Mouse (Mus musculus): ENCODE results near the gene Olfr9. TPM values are rescaled to one million over a fixed set of nuclear protein-coding genes. Genes with fewer than 3 reads are reported as not detected.

The Olfr9 gene
- total RNA-seq, 2 experiments from 2014 or later: not detected

- no peak for DNase-seq (ENCODE audit: low spot score in 2 of 2)
- no peak overlapping the region for H3K27ac ChIP-seq
- peak; percentile 28; the same call in 1 of the 2 replicates for TF ChIP-seq CTCF (conservative IDR thresholded peaks at IDR 0.05)
- H3K4me3 ChIP-seq: no peak overlapping the region
Observed at GRCm38 (mm10) chr10:129023319-129023718, 34.1 kb downstream of the Olfr9 start.

DNA sequence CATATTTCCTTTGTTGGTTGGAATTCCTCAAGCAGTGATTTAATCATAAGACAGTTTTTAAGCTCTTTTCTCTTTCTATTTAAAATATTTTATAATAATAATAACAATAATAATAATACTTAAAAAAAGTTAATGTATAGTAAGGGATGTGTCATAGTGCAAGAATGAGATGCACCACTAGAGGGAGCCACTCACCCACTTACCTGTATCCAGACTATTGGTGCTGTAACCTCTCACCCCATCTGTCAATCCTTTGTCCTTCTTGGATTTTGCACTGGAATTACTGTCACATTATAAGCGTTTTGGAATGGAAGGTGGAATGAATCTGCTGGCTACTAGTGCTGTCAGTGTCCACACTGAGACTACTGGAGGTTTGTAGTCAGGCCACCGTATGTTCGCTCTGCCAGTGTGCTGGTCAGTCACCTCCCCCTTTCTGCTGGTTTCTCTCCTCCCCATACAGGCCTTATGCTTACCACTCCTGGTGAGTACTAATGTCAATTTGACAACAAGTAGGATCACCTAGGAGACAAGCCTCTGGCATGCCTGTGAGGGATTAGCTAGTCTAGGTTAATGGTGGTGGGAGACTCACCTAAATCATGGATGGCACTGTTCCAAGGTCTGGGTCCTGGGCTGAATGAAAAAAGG, 36.9 kb downstream of the Olfr9 start:
- no peak overlapping the region for H3K4me3 ChIP-seq
- DNase-seq (ENCODE audit: low spot score in 2 of 2): peak; percentile 6 to 56
- H3K27ac ChIP-seq: no peak overlapping the region
- TF ChIP-seq CTCF (conservative IDR thresholded peaks at IDR 0.05): peak; percentile 90

DNA sequence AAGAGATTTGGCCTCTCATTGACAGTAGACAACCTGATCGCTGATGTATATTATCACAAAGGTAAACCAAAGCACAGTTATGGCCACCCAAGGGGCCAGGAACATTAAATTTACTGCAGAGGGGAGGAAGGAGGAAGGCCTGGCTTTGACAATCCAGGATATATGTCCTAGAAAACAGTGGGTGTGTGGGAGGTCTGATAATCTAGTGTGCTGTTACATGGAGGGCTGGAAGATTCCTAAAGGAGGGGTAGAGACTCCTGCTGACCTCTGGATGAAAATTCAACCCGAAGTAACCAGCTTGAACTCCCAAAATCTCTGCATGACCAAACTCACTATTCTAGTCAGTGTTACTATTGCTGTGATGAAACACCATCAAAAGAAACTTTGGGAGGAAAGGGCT, 39.1 kb downstream of the Olfr9 start:
- TF ChIP-seq CTCF (conservative IDR thresholded peaks at IDR 0.05): no peak
- DNase-seq (ENCODE audit: low spot score in 2 of 2): no peak
- Histone ChIP-seq H3K4me3 (no peak overlapping the region), H3K27ac (no peak overlapping the region)

DNA sequence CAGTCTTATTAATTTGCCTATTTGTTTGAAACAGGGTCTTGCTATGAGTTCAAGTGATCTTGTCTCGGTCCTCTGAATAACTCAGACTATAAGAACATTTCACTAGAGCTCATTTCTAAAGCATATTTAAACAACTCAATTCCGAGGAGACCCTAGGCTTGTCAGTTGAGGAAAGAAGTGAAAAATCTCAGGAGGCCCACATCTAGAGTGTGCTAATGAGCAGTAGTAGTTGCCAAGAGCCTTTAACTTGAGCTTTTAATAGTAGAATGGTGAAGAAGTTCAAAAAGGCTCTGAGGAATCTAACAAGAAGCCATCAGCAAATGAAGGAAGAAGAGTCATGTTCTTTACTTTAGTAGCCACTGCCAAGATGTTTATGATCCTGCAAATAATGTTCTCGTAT, 50.6 kb downstream of the Olfr9 start, which contains the start of gene Olfr764-ps1:
Gene Olfr764-ps1 (minus strand): TSS at position 101 of the 400 bp plus-strand sequence.
- H3K4me3 ChIP-seq: no peak within 1 kb of the TSS
- TF ChIP-seq CTCF (conservative IDR thresholded peaks at IDR 0.05): no peak
- DNase-seq (ENCODE audit: low spot score in 2 of 2): no peak
- no peak within 1 kb of the TSS for H3K27ac ChIP-seq

Other genes with a start within 250 kb of the Olfr9 start
- 10 to 100 TPM; 11.4 to 11.5 TPM for gene Dgka, start 244.6 kb upstream of the Olfr9 start, total RNA-seq (2021)
- 10 to 100 TPM; 22.0 to 30.6 TPM for gene Pym1, start 241.5 kb upstream of the Olfr9 start, total RNA-seq (2021)
- gene Mmp19, start 198.5 kb upstream of the Olfr9 start, total RNA-seq (2021): under 1 TPM; 0.61 to 0.84 TPM
- gene Dnajc14, start 185.4 kb upstream of the Olfr9 start, total RNA-seq (2021): 10 to 100 TPM; 65.5 to 73.3 TPM
- gene Tmem198b, start 185.1 kb upstream of the Olfr9 start, total RNA-seq (2021): 10 to 100 TPM in 1 of 2 experiments, 1 to 10 TPM in 1; 9.4 to 10.9 TPM
- gene Sarnp, start 172.1 kb upstream of the Olfr9 start, total RNA-seq (2021): 10 to 100 TPM; 39.3 to 42.2 TPM
- 1 to 10 TPM; 6.7 to 8.4 TPM for gene Ormdl2, start 167.8 kb upstream of the Olfr9 start, total RNA-seq (2021)
- gene Gdf11, start 97.7 kb upstream of the Olfr9 start, total RNA-seq (2021): 10 to 100 TPM; 20.5 to 21.9 TPM
- gene Cd63, start 88.4 kb upstream of the Olfr9 start, total RNA-seq (2021): 10 to 100 TPM; 71.0 to 81.9 TPM
- 1 to 10 TPM; 4.3 to 8.4 TPM for gene Rdh5, start 66.5 kb upstream of the Olfr9 start, total RNA-seq (2021)
- gene Bloc1s1, start 65.4 kb upstream of the Olfr9 start, total RNA-seq (2021): 100 to 1,000 TPM in 1 of 2 experiments, 10 to 100 TPM in 1; 88.5 to 102 TPM
- gene Itga7, start 55.6 kb upstream of the Olfr9 start, total RNA-seq (2021): 10 to 100 TPM; 39.5 to 42.9 TPM
- not detected for gene Mettl7b, start 28.4 kb upstream of the Olfr9 start, total RNA-seq (2021)
- not detected for gene Olfr763, start 21.4 kb downstream of the Olfr9 start, total RNA-seq (2021)
- gene Olfr764-ps1, start 50.5 kb downstream of the Olfr9 start, total RNA-seq (2021): not detected
- not detected for gene Olfr765, start 60.6 kb downstream of the Olfr9 start, total RNA-seq (2021)
- gene Olfr766-ps1, start 79.5 kb downstream of the Olfr9 start, total RNA-seq (2021): not detected
- not detected for gene Olfr767, start 93.5 kb downstream of the Olfr9 start, total RNA-seq (2021)
- gene Olfr768, start 109.9 kb downstream of the Olfr9 start, total RNA-seq (2021): not detected
- gene Olfr769, start 128.4 kb downstream of the Olfr9 start, total RNA-seq (2021): not detected
- not detected for gene Olfr770, start 149.6 kb downstream of the Olfr9 start, total RNA-seq (2021)
- not detected for gene Olfr771, start 175.3 kb downstream of the Olfr9 start, total RNA-seq (2021)
- not detected for gene Olfr772, start 188.5 kb downstream of the Olfr9 start, total RNA-seq (2021)
- gene Olfr773, start 198.0 kb downstream of the Olfr9 start, total RNA-seq (2021): not detected
- gene Olfr774, start 246.8 kb downstream of the Olfr9 start, total RNA-seq (2021): not detected